Mouse (Mus musculus) right cerebral cortex, adult 2 months (tissue): ENCODE results near the gene Mical3.
A peak's percentile ranks its signal among the peaks of the same experiment; 100 is the strongest.

Experiments used
- DNase-seq, 2 experiments: peaks; one replicate each; pipeline ENCODE4 v3.0.0; 2021 to 2022; ENCODE audit warnings: low spot score in 2 of 2

The Mical3 gene

DNA sequence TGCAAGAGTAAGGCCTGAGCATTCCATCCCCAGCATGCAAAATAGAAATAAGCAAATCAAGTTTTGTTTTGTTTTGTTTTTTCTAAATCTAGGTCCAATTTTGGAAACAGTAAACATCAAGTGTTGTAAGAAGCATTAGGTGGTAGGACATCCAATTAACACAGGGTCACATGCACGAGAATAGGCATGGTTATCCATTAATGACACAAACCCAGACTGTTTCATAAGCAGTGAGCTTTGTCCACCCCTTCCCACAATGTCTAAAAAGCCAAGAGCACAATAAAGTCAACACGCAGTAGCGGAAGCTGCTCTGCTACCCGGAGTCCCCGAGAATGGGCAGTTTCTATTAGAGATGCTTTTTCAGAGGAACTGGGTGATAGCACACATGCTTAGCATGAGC lies 225.7 kb downstream of the Mical3 start:
- DNase-seq, result no peak

DNA sequence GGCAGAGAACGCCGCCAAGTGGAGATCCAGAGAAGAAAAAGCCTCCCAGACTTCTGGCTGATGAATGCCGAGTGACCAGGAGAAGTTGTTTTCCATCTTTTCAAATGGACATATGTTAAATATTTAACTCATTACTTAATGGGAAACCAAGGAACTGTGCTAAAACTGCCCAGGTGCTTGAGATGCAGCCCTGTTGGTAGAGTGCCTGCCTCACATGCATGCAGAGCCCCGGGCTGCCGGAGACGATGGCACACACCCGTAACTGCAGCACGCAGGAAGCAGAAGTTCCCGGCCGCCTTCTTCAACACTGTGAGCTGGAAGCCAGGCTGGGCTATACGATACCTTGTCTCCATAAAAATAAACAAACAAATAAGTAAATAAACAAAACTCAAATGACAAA lies 226.8 kb downstream of the Mical3 start:
- no peak for DNase-seq

DNA sequence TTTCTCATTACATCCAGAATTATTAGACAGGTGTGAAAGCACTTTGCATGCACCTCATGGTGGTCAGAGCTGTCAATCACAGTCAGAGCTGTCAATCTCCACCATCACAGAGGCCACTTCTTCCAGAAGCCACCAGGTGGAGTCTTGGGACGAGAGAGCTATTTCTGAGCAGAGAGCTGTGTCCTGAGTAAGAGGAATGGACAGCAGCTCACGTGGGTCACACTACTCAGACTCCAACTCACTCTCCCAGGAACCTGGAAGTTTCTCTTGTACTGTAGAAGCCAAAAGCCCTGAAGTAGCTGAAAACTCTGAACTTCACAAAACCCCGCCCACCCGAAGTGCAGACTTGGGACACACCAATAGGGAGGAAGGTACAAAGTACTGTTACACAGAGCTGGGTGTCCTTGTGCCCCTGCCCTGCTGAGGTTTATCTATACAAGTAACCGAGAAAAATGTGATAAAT lies 227.3 kb downstream of the Mical3 start:
- DNase-seq, result no peak

DNA sequence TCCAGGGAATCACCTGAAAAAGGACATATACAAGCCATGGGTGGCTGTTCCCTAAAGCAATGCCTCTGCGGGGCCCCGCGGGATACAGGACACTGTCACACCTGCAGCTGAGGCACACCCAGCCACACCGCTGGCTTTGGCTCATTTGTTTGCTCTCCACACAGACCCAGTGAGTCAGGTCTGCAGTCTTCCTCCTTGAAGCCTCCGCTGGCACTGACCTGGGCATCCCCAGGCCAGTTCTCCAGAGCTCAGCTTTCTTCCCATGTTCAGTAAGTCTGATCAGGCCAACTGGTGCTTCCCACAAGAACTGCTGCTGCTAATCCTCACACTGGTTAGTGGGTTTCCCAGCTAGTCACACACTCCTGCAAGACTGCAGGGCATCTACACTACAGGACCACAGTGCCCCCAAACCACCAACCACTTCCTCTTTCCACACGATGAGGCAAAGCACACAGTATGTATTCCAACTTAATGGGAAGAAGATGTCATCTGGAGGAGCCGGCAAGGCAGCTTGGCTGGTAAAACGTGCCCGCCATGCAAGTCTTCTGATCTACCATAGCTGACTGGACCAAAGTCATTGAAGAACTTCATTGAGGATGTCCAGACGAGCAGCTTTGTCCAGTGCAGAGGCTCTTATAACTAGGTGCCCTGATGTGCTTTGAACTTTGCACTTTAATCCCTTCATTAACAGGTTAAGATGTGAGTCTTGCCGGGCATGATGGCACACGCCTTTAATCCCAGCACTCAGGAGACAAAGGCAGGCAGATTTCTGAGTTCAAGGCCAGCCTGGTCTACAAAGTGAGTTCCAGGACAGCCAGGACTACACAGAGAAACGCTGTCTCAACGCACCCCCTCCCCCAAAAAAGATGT lies 228.8 kb downstream of the Mical3 start:
- DNase-seq, result no peak

DNA sequence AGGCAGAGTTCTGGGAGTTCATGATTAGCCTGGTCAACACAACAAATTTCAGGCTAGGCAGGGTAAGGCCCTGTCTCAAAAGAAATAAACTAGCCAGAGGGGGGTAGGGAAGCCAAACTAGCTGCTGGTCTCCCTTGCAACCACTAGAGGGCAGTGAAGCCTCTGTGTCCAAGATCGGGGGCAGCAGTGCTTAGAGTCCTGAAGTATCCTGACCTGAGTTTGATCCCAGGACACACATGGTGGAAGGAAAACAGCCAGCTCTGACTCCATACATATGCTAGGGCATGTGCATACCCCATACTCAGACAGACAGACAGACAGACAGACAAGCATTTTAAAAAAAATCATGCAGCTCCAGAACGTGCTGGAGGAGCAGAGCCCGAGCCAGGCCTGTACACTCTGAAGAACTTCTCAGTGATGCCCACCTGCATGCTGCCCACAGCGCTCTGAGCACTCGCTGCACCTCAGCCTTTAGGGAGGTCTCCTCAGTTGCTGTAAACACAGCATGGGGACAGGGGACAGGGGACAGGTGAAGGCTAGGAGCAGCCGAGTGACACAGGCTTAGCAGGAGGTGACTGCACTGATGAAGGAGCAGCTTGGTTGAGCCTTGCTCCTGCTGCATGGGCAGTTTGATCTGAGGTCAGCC lies 232.5 kb downstream of the Mical3 start:
- DNase-seq, result peak; percentile 40 to 43

DNA sequence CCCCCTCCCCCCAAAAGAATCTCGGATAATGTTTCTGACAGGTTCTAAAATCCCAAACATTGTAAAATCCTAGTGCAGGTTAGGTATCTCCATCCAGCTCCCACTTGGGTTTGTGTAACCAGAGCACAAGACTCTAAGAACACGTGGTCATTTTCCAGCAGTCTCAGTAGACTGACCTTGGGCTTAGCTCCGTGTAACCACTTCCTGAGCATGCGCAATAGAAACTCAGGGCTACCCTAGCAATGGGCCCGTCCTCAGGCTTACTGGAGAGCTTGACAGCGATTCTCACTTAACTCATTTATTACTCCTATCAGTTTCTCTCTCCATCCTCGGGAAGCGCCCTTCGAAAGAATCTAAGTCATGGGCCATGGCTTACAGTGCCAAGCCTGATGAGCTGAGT lies 236.3 kb downstream of the Mical3 start:
- no peak for DNase-seq

- DNase-seq, result no peak
Observed at GRCm38 (mm10) chr6:120894089-120894488, 236.7 kb downstream of the Mical3 start.

GRCm38 (mm10) chr6:120886696-120887095 lies 244.1 kb downstream of the Mical3 start:
- DNase-seq, result no peak

GRCm38 (mm10) chr6:120884436-120884835 lies 246.4 kb downstream of the Mical3 start:
- no peak for DNase-seq
